Mouse (Mus musculus) B cell, adult (primary cell): ENCODE data around the gene Rps6ka3. TPM values are rescaled to one million over a fixed set of nuclear protein-coding genes. Genes with fewer than 3 reads are reported as not detected.

Experiments used
- total RNA-seq: library from RNA; stranded (reverse); gene quantifications from 4 replicates; pipeline ENCODE4 v1.2.4, GENCODE M21; 2023; ENCODE audit not compliant: inconsistent age

Gene Rps6ka3
- 49.1 to 61.5 TPM (median 59.6 TPM) in 4 replicates for total RNA-seq

GRCm38 (mm10) chrX:159210007-159210406, at the start of gene Rps6ka3:
TSS of gene Rps6ka3 (plus strand) at chrX:159210307.

GRCm38 (mm10) chrX:159371831-159372752, 162.0 kb downstream of the Rps6ka3 start, which contains the start of gene Eif1ax:
TSS of gene Eif1ax (plus strand) at chrX:159372178.

GRCm38 (mm10) chrX:159414130-159414828, 204.2 kb downstream of the Rps6ka3 start, which contains the start of gene Map7d2:
TSS of gene Map7d2 (plus strand) at chrX:159414572.

Other genes starting within 250 kb of the Rps6ka3 start
- gene Eif1ax, start 161.9 kb downstream of the Rps6ka3 start, total RNA-seq = 32.6 to 41.9 TPM (median 37.2 TPM) in 4 replicates
- gene Map7d2, start 204.3 kb downstream of the Rps6ka3 start, total RNA-seq = not detected in 4 replicates